Mouse (Mus musculus): ENCODE measurements at regions not wholly inside any gene's neighbourhood (a gene's known extent, or its start where the extent isn't known, plus 50 kb on each side); places are given as distances from the start of the nearest gene placed in this dataset.
"Not testable (repeated sequence)": the region's sequence is repeated elsewhere in the genome, so short reads cannot be mapped to it uniquely, and the experiment has no call there.

DNA sequence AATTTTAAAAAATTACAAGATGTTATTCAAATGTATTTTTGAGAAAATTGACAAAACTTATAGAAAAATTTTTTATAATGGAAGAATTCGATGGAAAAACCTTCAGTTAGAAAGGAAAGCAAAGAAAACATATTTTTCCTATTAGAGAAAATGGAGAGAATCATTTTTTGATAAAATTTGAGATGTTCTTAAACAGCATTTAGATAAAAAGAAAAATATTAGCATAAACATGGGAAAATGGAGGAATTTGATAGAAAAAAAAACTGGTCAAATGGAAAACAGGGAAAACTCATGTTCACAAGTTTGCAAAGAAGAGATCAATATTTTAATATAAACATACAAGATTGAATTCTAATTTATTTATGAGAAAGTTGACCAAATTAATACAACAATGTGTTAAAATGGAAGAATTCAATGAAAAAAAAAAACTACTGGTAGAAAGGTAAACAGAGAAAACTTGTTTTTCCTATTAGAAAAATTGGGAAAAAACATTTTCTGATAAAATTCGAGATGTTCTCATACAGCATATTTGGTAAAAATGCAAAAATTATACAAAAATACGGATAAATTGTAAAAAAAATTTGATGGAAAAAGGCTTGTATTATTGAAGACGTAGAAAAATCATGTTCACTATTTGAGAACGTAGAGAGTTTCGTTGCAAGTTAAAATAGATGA lies 122.4 kb downstream of the 4932411N23Rik start:
- not testable (repeated sequence) for DNase-seq (ENCODE audit: low spot score)

- not testable (repeated sequence) for DNase-seq (ENCODE audit: low spot score)
Observed at GRCm38 (mm10) chrX:126690828-126691227, 124.8 kb downstream of the 4932411N23Rik start.

GRCm38 (mm10) chrX:126685020-126685419 lies 130.6 kb downstream of the 4932411N23Rik start:
- DNase-seq (ENCODE audit: low spot score) = peak; percentile 3

DNA sequence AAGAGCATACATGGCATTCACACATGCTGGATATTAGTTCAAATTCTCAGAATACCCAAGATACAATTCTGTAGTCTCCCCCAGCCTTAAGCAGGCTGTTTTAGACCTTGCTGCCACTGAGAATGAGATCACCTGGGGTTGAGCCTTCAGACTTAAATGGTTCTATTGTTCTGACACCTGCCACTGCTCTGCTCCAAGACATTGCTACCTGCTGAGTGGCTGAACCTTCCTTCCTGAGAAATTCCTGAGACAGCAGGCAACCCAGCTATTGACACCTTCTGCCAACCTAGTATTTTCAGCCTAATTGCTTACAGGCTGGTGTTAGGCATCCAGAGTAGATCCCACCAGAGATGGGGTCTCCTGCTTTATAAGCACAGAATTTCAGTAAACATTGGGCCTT lies 159.9 kb downstream of the 4932411N23Rik start:
- DNase-seq (ENCODE audit: low spot score) = no peak

All from adipocyte (in vitro differentiated cells).